Mouse (Mus musculus) kidney, postnatal 0 days (tissue): ENCODE data around the gene Cdk17. TPM values are rescaled to one million over a fixed set of nuclear protein-coding genes. Genes with fewer than 3 reads are reported as not detected.
A peak's percentile ranks its signal among the peaks of the same experiment; 100 is the strongest.

ENCODE experiments used
- ATAC-seq: fragments of 200-750 bp; cut with Nextera tagmentation; replicated peaks from 2 replicates; pipeline ENCODE4 v1.8.0; 2017; ENCODE audit warnings: low read depth, moderate number of reproducible peaks, moderate TSS enrichment, moderate library complexity; ENCODE audit not compliant: low FRiP score
- DNase-seq: peaks from one replicate; pipeline ENCODE4 v3.0.0-alpha.2; 2016; ENCODE audit warnings: low spot score
- H3K27ac ChIP-seq: fragments of 300-500 bp; sonication (generic); 2 replicates; pipeline ENCODE4 v1.5.1; 2014; ENCODE audit warnings: mild to moderate bottlenecking
- H3K27me3 ChIP-seq: fragments of 300-500 bp; sonication (generic); 2 replicates; pipeline ENCODE4 v1.6.1; 2014; ENCODE audit warnings: low read length, mixed read lengths; ENCODE audit not compliant: insufficient read depth
- H3K36me3 ChIP-seq: fragments of 300-500 bp; sonication (generic); 2 replicates; pipeline ENCODE4 v1.6.1; 2014; ENCODE audit warnings: low read length, mixed read lengths; ENCODE audit not compliant: insufficient read depth
- H3K4me1 ChIP-seq: fragments of 300-500 bp; sonication (generic); replicated peaks from 2 replicates; pipeline ENCODE4 v1.6.1; 2014; ENCODE audit warnings: antibody characterized with exemption, low read length, mixed read lengths; ENCODE audit not compliant: insufficient read depth
- H3K4me2 ChIP-seq: fragments of 300-500 bp; sonication (generic); 2 replicates; pipeline ENCODE4 v1.6.1; 2014; ENCODE audit warnings: mild to moderate bottlenecking, low read length, moderate library complexity, mixed read lengths
- H3K4me3 ChIP-seq: fragments of 300-500 bp; sonication (generic); replicated peaks from 2 replicates; pipeline ENCODE4 v1.5.1; 2014; ENCODE audit warnings: low read depth, low read length
- H3K9ac ChIP-seq: fragments of 300-500 bp; sonication (generic); 2 replicates; pipeline ENCODE4 v1.6.1; 2014; ENCODE audit warnings: low read depth, low read length
- H3K9me3 ChIP-seq: fragments of 300-500 bp; sonication (generic); replicated peaks from 2 replicates; pipeline ENCODE4 v1.6.1; 2016; ENCODE audit warnings: low read length, inconsistent platforms, mixed read lengths
- CTCF ChIP-seq: IDR thresholded peaks from 2 replicates; pipeline ENCODE4 v1.5.1; 2016; ENCODE audit warnings: antibody characterized with exemption, low read depth, mild to moderate bottlenecking, moderate library complexity
- WGBS: fragments of 180-500 bp; shearing (Covaris S2); extraction: QIAGEN DNeasy Blood & Tissue Kit; methylation state at CpG from one replicate; pipeline ENCODE4 v1.1.7; 2014; 5-methylcytosine and 5-hydroxymethylcytosine counted together
- microRNA counts: library from miRNA; unstranded; fragments of <30 nt; microRNA quantifications from one replicate; lab custom pipeline; 2015
- microRNA-seq: library from miRNA; unstranded; fragments of <30 nt; microRNA quantifications from one replicate; pipeline ENCODE4, GENCODE M21; 2016
- polyA plus RNA-seq: library from polyadenylated mRNA; unstranded; fragments of >200 nt; fragmentation: Nextera tagmentation; extraction: Ambion mirVana; gene quantifications from 2 replicates; pipeline ENCODE4 v1.2.1, GENCODE M21; 2015

The Cdk17 gene
- polyA plus RNA-seq, 1 experiment from 2014 or later = 16.4 TPM

DNA sequence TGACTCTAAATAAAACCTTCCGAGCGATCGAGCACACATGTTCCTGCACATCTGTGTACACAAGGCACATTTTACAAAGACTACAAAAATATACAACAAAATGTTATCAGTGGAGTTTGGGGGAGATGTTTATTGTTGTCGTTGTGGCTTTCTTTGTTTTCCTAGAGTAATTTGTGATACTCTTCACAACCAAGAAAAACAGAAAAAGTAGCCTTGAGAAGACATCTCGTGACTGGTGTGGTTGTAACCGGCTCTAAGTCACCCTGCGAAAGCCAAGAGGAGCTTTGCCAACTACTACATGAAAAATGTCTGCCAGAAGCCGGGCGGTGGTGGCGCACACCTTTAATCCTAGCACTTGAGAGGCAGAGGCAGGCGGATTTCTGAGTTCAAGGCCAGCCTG is 145.7 kb downstream of the Cdk17 start:
- TF ChIP-seq CTCF = no peak
- Histone ChIP-seq H3K27me3 (no peaks in the 10 kb centered on the region), H3K36me3 (no peaks in the 10 kb centered on the region), H3K9ac (0 out of 2 replicates have a peak overlapping the region, but pooled peaks have one; percentile 23), H3K4me1 (0 out of 2 replicates have a peak, but pooled peaks cover 5% of the 10 kb centered on the region), H3K4me3 (no peak overlapping the region; the same call in 1 of the 2 replicates), H3K9me3 (no peaks in the 10 kb centered on the region), H3K27ac (0 out of 2 replicates have a peak overlapping the region, but pooled peaks have one; percentile 25), H3K4me2 (peak overlapping the region; percentile 30; the same call in 1 of the 2 replicates)
- ATAC-seq = no peak
- 65% methylated on average over 11 of the region's 11 CpGs for WGBS
- DNase-seq = no peak

- peak; percentile 21; the same call in 1 of the 2 replicates for ATAC-seq
These were observed 148.7 kb downstream of the Cdk17 start for GRCm38 (mm10) chr10:93309131-93309933.

GRCm38 (mm10) chr10:93309934-93310621 is 149.4 kb downstream of the Cdk17 start:
- Histone ChIP-seq H3K4me2 (peak overlapping the region; percentile 84), H3K27me3 (no peaks in the 10 kb centered on the region), H3K9ac (peak overlapping the region; percentile 85), H3K27ac (peak overlapping the region; percentile 96), H3K4me1 (peaks cover 7% of the 10 kb centered on the region; the same call in 1 of the 2 replicates), H3K36me3 (no peaks in the 10 kb centered on the region), H3K9me3 (no peaks in the 10 kb centered on the region), H3K4me3 (peak overlapping the region; percentile 81)
- DNase-seq (peak; percentile 58), ATAC-seq (peak; percentile 48)
- TF ChIP-seq CTCF = no peak
- 1% methylated on average over 43 of the region's 43 CpGs for WGBS

More at GRCm38 (mm10) chr10:93309131-93309933, 148.7 kb downstream of the Cdk17 start:
- no peaks in the 10 kb centered on the region for H3K9me3 ChIP-seq
- WGBS = 1% methylated on average over 22 of the region's 23 CpGs
- H3K9ac ChIP-seq = peak overlapping the region; percentile 85
- H3K4me3 ChIP-seq = peak overlapping the region; percentile 81
- peaks cover 8% of the 10 kb centered on the region; the same call in 1 of the 2 replicates for H3K4me1 ChIP-seq
- DNase-seq = peak; percentile 85
- H3K4me2 ChIP-seq = peak overlapping the region; percentile 84
- H3K27ac ChIP-seq = peak overlapping the region; percentile 96
- TF ChIP-seq CTCF = 0 out of 2 replicates have a peak, but pooled peaks have one; percentile 1
- H3K36me3 ChIP-seq = no peaks in the 10 kb centered on the region
- no peaks in the 10 kb centered on the region for H3K27me3 ChIP-seq

DNA sequence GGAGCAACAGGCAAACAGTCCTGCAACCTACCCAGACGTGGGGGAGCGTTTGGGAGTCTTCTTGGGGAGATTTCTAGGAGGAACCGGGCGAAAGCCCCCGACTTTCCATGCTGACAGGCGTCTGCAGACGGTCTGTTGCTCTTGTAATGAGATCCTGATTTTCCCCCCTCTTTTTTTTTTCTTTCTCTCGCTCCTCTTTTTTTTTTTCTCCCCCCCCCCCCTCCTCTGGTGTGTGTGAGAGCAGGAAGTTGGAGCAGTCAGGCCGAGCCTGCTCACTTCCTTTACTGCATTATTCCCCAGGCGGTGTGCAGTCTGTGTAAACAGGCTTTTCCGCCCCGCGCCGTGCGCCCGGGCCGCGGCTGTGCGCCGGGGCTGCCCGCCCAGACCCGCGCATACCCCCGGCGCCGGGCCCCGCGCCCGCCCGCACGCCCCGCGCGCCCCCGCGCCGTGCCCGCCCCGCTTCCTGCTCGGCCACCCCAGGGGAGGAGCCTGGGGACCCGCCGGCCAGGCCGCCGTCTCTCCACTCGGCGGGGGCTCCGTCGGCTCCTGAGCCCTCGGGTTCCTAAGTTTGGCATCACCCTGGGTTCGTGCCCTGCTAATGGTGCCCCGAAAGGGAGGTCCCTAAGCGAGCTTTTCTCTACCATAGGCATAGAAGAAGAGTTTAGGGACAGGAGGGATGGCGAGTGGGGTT is 150.2 kb downstream of the Cdk17 start, which contains the start of gene Elk3:
TSS of gene Elk3 (minus strand) at position 415 of the 691 bp plus-strand sequence.
- Histone ChIP-seq H3K27ac (peak within 1 kb of the TSS; percentile 96), H3K4me2 (peak within 1 kb of the TSS; percentile 84), H3K4me1 (peaks cover 7% of the 10 kb centered on the region; the same call in 1 of the 2 replicates), H3K27me3 (no peaks in the 10 kb centered on the region), H3K36me3 (no peaks in the 10 kb centered on the region), H3K4me3 (peak within 1 kb of the TSS; percentile 81), H3K9me3 (no peaks in the 10 kb centered on the region), H3K9ac (peak within 1 kb of the TSS; percentile 85)
- DNase-seq (peak; percentile 84), ATAC-seq (peak; percentile 78)
- no peak for TF ChIP-seq CTCF
- 1% methylated on average over 52 of the region's 53 CpGs for WGBS

DNA sequence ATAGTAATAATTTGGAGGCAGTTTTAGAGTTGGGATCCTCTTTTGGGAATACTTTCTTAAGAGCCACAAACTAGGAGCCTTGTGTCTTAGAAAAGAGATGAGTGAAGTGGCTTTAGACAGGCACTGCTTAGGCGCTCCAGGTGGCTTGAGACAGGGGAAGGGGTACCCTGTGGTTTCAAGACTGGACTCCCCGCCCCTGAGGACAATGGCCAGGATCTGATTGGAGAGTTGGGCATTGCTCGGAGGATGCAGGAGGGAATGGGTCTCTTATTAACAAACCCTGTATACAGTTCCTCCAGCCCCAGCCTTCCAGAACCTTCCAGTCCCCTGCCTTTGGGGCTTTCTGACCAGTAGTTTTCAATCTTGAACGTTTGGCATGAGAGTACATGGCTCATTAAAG is 150.9 kb downstream of the Cdk17 start:
- peaks cover 7% of the 10 kb centered on the region; the same call in 1 of the 2 replicates for H3K4me1 ChIP-seq
- H3K4me2 ChIP-seq = peak overlapping the region; percentile 84
- WGBS = 5% methylated on average over 4 of the region's 4 CpGs
- H3K9ac ChIP-seq = 0 out of 2 replicates have a peak overlapping the region, but pooled peaks have one; percentile 85
- H3K27ac ChIP-seq = peak overlapping the region; percentile 96
- no peak for ATAC-seq
- peak overlapping the region; percentile 81 for H3K4me3 ChIP-seq
- DNase-seq = peak; percentile 55
- TF ChIP-seq CTCF = no peak
- H3K27me3 ChIP-seq = no peaks in the 10 kb centered on the region
- H3K9me3 ChIP-seq = no peaks in the 10 kb centered on the region
- H3K36me3 ChIP-seq = no peaks in the 10 kb centered on the region

MicroRNAs within 50 kb of the gene (microRNA counts, 519-probe panel; counts per million panel counts)
- 330 counts per million, percentile 68 among the panel's probes with 10 or more counts for microRNA mmu-miR-1931 (lab: Ali Mortazavi, UCI)

Small RNAs within 50 kb of the gene (microRNA-seq; reads per million reads assigned to microRNA genes)
- not detected for gene Mir1931

Other genes starting within 250 kb of the Cdk17 start
- 0.52 and 0.80 TPM in 2 replicates for gene Cfap54, start 79.3 kb upstream of the Cdk17 start, polyA plus RNA-seq
- 50.2 and 53.9 TPM in 2 replicates for gene Elk3, start 150.3 kb downstream of the Cdk17 start, polyA plus RNA-seq